Mouse (Mus musculus) spleen, embryonic (tissue): ENCODE measurements at regions not wholly inside any gene's neighbourhood (a gene's known extent, or its start where the extent isn't known, plus 50 kb on each side); places are given as distances from the start of the nearest gene placed in this dataset.

Experiments
- CTCF ChIA-PET: fragments of 350-600 bp; sonication (Branson Sonifier 250); formaldehyde crosslinking; loops from one replicate; lab custom pipeline; 2022; lab: Charles Lee

GRCm38 (mm10) chr17:88251949-88252521, 186.9 kb upstream of the Fbxo11 start:
- CTCF ChIA-PET, result interaction anchor here (0.5 to 0.8 kb wide), 5 partner anchors 31 to 461 kb away, joined by 3 to 19 read pairs (median 4); no protein-coding TSS in a partner anchor

DNA sequence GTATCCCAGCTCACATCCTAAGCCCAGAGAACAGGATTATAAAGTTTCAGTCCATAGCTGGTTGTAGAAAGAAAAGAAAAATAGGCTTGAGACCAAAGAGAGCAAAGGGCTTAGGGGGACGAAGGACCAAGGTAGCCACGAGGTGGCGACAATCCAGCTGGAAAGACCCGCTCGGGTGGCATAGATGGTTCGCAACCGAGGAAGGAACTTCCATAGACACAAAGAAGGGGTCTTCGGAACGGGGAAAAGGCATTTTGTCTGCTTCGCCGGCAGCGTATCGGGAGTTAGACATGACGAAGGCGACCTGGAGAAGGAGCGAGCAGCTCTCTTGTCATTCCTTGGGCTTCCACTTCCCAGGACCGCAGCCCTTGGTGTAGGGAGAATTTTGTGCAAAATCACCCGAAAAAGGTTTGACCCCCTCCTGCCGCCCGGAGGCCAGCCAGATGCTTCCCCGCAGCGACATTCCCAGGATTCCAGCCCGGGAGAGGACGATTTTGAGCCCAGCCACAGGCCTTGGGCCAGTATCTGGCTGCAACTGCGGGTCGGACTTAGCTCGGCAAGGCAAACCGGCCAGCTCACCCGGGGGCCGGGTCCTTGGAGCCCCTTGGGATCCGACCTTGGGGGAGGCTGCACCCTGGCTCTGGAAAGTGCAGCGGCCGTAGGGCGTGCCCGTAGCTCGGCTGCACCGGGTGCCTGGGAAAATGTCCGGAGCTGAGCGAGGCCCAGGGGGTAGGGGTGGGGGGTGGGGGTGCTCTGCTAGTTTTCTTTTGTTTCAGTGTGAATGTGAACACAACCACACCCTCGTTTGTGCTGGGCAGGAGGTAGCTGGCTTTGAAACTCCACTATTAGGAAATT, 184.5 kb upstream of the Foxn2 start:
- CTCF ChIA-PET, result interaction anchor here (0.6 to 1.4 kb wide), 4 partner anchors 12 to 404 kb away, joined by 3 to 6 read pairs (median 4); no protein-coding TSS in a partner anchor

- CTCF ChIA-PET, result interaction anchor here (0.6 to 1.4 kb wide), 6 partner anchors 11 to 403 kb away, joined by 3 to 6 read pairs (median 3); no protein-coding TSS in a partner anchor
Observed at GRCm38 (mm10) chr17:88256599-88257544, 183.6 kb upstream of the Foxn2 start.

- CTCF ChIA-PET, result interaction anchor here (0.6 kb wide), 1 partner anchor 254 kb away, joined by 4 read pairs; no protein-coding TSS in a partner anchor
Observed at GRCm38 (mm10) chr17:88258361-88258796, 182.1 kb upstream of the Foxn2 start.

- CTCF ChIA-PET, result no interaction called here
Observed at GRCm38 (mm10) chr17:88260176-88260575, 180.3 kb upstream of the Foxn2 start.

- CTCF ChIA-PET, result no interaction called here
Observed at GRCm38 (mm10) chr17:88260826-88261225, 179.7 kb upstream of the Foxn2 start.

- CTCF ChIA-PET, result interaction anchor here (0.6 kb wide), 1 partner anchor 14 kb away, joined by 3 read pairs; no protein-coding TSS in a partner anchor
Observed at GRCm38 (mm10) chr17:88261556-88261955, 179.0 kb upstream of the Foxn2 start.

DNA sequence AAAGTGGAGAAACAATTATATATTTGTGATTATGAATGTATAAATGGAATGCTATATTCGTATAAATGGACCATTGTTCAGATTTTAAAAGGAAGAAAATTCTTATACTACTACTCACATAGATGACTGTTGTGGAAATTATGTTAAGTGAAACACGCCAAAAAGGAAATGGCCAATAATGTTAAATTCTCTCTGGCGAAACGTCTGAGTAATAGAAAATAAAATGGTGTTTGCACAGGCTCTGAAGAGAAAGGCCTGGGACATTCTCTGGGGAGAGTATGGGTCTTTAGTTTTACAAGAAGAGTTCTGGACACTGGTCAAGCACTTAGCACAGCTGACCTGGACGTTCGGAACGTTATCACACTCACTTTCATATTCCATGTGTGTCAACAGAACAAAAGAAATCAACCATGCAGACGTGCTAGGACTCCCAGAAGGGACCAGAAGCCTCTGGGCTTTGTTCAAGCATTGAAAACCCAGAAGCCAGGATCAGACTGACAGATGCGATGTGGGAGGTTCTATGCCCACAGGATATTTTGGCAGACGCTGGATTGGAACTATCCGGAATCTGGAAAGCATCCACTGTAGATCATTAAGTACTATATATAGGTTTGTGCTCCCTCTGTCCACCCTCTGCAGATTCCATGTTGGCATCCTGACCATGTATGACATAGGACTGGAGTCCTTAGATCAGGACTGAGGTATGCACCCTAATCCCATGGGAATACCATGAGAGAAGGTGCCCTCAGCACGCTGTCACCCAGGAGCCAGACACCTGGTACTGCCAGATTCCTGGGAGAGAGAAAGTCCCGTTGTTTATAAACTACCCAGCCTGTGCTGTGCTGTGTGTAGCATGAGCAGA, 178.0 kb upstream of the Foxn2 start:
- CTCF ChIA-PET, result no interaction called here

GRCm38 (mm10) chr17:88265291-88265690, 175.2 kb upstream of the Foxn2 start:
- CTCF ChIA-PET, result no interaction called here

DNA sequence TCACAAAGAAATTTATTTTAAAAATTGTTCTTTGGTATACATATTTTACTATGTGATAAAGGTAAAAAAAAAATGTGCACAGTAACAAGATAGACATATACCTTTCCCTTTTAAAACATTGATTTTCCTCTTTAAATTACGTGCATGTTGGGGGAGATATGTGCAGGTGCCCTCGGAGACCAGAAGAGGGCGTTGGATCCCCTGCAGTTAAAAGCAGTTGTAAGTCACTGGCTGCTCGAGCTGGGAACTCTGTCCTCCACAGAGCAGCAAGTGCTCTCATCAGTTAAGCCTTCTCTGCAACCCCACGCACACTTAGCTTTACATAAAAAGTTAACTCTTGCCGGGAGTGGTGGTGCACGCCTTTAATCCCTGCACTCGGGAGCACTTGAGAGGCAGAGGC, 172.3 kb upstream of the Foxn2 start:
- CTCF ChIA-PET, result interaction anchor here (0.5 to 1.2 kb wide), 2 partner anchors 12 to 234 kb away, joined by 3 read pairs; no protein-coding TSS in a partner anchor

DNA sequence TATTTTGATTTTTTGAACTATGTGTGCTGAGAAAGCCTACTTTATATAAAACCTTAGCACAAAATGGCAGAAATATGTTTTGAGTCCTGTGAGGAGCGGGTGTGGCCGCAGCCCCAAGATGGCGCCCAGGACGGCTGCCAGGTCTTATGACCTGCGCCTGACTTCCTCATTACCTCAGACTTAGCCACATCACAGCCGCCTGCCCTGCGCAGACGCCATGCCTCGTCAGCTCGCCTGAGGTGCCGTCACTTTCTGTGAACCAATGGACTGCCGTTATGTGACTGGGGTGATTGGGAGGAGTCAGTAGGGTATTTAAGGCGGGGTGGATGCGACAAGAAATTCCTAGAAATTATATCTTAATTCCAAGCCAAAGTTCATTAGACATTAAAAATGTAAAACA, 171.7 kb upstream of the Foxn2 start:
- CTCF ChIA-PET, result no interaction called here

- CTCF ChIA-PET, result no interaction called here
Observed at GRCm38 (mm10) chr17:88270896-88271295, 169.6 kb upstream of the Foxn2 start.

DNA sequence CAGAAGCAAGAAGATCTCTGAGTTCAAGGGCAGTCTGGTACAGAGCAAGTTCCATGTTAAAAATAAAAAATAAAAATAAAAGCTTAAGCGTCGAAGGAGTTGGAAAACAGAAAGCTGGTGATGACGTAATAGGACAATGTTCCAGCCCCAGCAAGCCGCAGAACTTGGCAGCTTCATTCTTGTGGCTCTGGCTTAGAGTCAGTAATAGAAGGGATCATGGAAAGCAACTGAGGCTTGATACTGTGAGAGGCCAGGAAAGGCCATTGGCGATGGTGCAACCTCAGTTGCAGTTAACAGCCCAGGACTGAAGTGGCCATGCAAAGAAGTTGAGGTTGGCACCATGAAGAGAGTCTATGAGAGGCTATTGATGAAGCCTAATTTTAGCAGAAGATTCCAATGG, 168.3 kb upstream of the Foxn2 start:
- CTCF ChIA-PET, result no interaction called here

GRCm38 (mm10) chr17:88273520-88273919, 167.0 kb upstream of the Foxn2 start:
- CTCF ChIA-PET, result no interaction called here

GRCm38 (mm10) chr17:88274003-88274698, 166.4 kb upstream of the Foxn2 start:
- CTCF ChIA-PET, result no interaction called here

DNA sequence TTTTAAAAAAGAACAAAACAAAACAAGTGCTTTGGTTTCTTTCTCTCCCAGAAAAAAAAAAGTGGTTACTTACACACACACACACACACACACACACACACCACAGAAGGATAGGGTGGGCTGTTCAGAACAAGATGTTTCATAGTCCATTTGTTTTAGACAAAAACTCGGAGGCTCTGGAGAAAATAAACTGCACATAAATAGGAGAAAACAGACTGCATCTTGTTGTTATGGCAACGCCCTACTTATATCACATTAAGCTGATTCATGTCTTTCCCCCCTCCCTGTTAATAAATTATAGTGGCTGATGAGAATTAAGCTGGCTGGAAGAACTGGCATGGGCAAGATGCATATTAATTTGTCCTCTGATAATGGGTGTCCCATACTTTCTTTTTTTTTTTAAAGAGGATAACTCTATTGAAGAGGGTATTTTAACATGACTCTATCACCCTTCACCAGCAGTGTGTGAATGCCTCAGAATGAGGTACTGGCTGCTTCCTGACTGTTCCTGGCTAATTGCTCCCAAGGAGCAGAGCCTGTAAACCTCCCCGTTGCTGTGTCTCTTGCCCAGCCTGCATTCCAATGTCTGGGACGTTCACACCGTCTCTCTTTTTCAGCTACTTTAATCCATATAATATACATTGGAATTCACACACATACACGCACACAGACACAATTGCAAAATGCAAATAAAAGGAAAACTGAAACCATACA, 165.6 kb upstream of the Foxn2 start:
- CTCF ChIA-PET, result no interaction called here

DNA sequence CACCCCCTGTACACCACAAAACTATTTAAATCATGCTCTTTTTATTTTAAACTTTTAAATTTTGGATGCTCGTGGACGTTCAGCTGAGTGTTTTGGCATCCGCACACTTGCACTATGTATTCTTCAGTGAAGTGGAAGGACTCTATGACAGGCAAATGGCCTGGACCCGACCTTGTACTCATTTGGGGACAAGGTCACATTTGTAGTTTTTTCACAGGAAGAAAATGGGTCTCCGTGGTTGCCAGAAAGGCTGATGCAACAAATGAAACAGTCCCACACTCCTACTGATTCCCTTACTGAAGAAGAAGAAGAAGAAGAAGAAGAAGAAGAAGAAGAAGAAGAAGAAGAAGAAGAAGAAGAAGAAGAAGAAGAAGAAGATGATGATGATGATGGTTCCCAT, 160.9 kb upstream of the Foxn2 start:
- CTCF ChIA-PET, result no interaction called here

DNA sequence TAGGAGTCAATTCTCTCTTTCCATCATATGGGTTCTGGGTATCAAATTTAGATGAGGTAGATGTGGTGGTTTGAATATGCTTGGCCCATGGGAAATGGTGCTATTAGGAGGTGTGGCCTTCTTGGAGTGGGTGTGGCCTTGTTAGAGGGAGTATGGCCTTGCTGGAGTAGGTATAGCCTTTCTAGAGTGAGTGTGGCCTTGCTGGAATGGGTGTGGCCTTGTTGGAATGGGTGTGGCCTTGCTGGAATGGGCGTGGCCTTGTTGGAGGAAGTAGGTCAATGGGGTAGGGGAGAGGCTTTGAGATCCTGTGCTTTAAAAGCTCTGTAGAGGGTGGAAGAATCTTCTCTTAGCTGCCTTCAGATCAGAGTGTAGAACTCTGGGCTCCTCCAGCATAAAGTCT, 157.8 kb upstream of the Foxn2 start:
- CTCF ChIA-PET, result no interaction called here

GRCm38 (mm10) chr17:88284477-88284876, 156.0 kb upstream of the Foxn2 start:
- CTCF ChIA-PET, result interaction anchor here (0.7 kb wide), 1 partner anchor 46 kb away, joined by 13 read pairs; no protein-coding TSS in a partner anchor
